Mouse (Mus musculus): ENCODE measurements around the gene Ppp2r5c. TPM values are rescaled to one million over a fixed set of nuclear protein-coding genes. Genes with fewer than 3 reads are reported as not detected.

Gene Ppp2r5c
- total and polyA plus RNA-seq, 3 experiments: 72.0 to 100.0 (median 93.9) TPM

GRCm38 (mm10) chr12:110555536-110556240 is 108.8 kb downstream of the Ppp2r5c start:
- H3K9me3 ChIP-seq (replicated peaks; ENCODE audit: insufficient read depth, low read length): no peaks in the 10 kb centered on the region
- DNase-seq (ENCODE audit: low read depth, low spot score): no peak
- no peaks in the 10 kb centered on the region for H3K27me3 ChIP-seq (ENCODE audit: control insufficient read depth in 1 of 2, insufficient read depth in 2 of 2, low read length in 2 of 2)
- no peak for TF ChIP-seq MAFK (IDR thresholded peaks at IDR 0.05; ENCODE audit: borderline replicate concordance, low read depth, low read length)
- TF ChIP-seq TCF12 (IDR thresholded peaks at IDR 0.05; ENCODE audit: low read depth, low read length): no peak
- no peak for TF ChIP-seq RCOR1 (IDR thresholded peaks at IDR 0.05; ENCODE audit: low read depth, low read length)
- no peak for TF ChIP-seq POLR2AphosphoS5 (IDR thresholded peaks at IDR 0.05; ENCODE audit: borderline replicate concordance, low read depth, low read length)
- TF ChIP-seq ZMIZ1 (IDR thresholded peaks at IDR 0.05; ENCODE audit: low read depth, low read length): no peak
- TF ChIP-seq MYC (IDR thresholded peaks at IDR 0.05; ENCODE audit: low read depth, low read length): no peak
- TF ChIP-seq POLR2A (IDR thresholded peaks at IDR 0.05; ENCODE audit: control insufficient read depth in 1 of 2, insufficient read depth in 1 of 2, low read depth in 1 of 2, low read length in 2 of 2, poor library complexity in 1 of 2): no peak
- TF ChIP-seq MXI1 (IDR thresholded peaks at IDR 0.05; ENCODE audit: low read depth, low read length): no peak
- no peak for TF ChIP-seq BHLHE40 (IDR thresholded peaks at IDR 0.05; ENCODE audit: borderline replicate concordance, low read depth, low read length)
- no peak for TF ChIP-seq E2F4 (IDR thresholded peaks at IDR 0.05; ENCODE audit: borderline replicate concordance, low read depth, low read length)
- no peak for TF ChIP-seq NELFE (IDR thresholded peaks at IDR 0.05; ENCODE audit: low read depth, low read length)
- no peak for TF ChIP-seq MAZ (IDR thresholded peaks at IDR 0.05; ENCODE audit: low read depth, low read length)
- no peak for TF ChIP-seq ZKSCAN1 (IDR thresholded peaks at IDR 0.05; ENCODE audit: low read depth, low read length)
- TF ChIP-seq HCFC1 (IDR thresholded peaks at IDR 0.05; ENCODE audit: low read depth, low read length): no peak
- peaks cover 0 to 4% of the 10 kb centered on the region in 2 experiments; a peak in 2 of 4 replicates for H3K36me3 ChIP-seq (ENCODE audit: control insufficient read depth in 1 of 2, insufficient read depth in 2 of 2, low read length in 2 of 2)
- H3K4me1 ChIP-seq (ENCODE audit: control insufficient read depth in 1 of 2, insufficient read depth in 2 of 2, low read length in 2 of 2): no peaks in the 10 kb centered on the region
- no peak overlapping the region for H3K4me3 ChIP-seq (ENCODE audit: control insufficient read depth in 1 of 2, insufficient read depth in 1 of 2, low read depth in 2 of 2, low read length in 2 of 2)
- H3K79me2 ChIP-seq (ENCODE audit: control insufficient read depth, insufficient read depth, low read length, poor library complexity): no peaks in the 10 kb centered on the region
- no peak overlapping the region for H3K9ac ChIP-seq (ENCODE audit: control insufficient read depth, low read depth, low read length, poor library complexity, severe bottlenecking)
- H3K27ac ChIP-seq (ENCODE audit: control insufficient read depth, low read depth, low read length): no peak overlapping the region

DNA sequence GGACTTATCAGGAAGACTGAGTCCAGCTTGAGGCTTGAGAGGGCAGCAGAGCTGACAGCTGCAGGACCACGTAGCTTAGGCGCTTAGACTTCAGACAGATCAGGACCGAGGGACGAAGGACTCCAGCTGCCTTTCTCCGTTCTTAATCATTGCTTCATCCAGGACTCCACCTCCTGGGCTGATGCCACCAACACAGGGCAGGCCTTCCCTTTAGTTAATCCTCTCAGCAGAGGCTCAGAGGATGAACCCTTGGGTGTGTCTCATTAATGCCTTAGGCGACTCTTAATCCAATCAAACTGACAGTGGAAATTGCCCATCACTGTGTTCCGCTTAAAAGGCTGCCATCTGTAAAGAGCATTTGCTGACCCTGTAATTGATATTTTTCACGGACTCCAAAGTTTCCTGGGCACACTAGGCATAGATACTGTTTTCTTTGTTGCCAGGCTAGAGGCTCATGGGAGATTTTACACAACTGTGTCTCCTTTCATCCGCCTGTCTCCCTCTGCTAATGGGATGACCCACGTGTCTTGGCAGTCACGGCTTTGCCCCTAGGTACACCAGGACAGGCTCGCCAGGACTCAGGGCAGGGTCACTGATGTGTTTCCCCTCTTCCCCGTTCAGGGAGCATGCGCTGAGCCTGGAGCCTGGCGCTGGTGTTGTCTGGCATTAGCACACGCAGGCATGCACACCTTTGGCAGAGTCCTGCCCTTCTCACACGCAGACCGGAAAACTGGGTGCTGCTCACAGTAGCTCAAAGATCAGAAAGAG is 110.1 kb downstream of the Ppp2r5c start:
- Histone ChIP-seq H3K4me1 (ENCODE audit: control insufficient read depth in 1 of 2, insufficient read depth in 2 of 2, low read length in 2 of 2) (no peaks in the 10 kb centered on the region), H3K4me3 (ENCODE audit: control insufficient read depth in 1 of 2, insufficient read depth in 1 of 2, low read depth in 2 of 2, low read length in 2 of 2) (no peak overlapping the region), H3K9me3 (replicated peaks; ENCODE audit: insufficient read depth, low read length) (no peaks in the 10 kb centered on the region), H3K79me2 (ENCODE audit: control insufficient read depth, insufficient read depth, low read length, poor library complexity) (no peaks in the 10 kb centered on the region), H3K9ac (ENCODE audit: control insufficient read depth, low read depth, low read length, poor library complexity, severe bottlenecking) (no peak overlapping the region), H3K27me3 (ENCODE audit: control insufficient read depth in 1 of 2, insufficient read depth in 2 of 2, low read length in 2 of 2) (no peaks in the 10 kb centered on the region), H3K27ac (ENCODE audit: control insufficient read depth, low read depth, low read length) (no peak overlapping the region), H3K36me3 (ENCODE audit: control insufficient read depth in 1 of 2, insufficient read depth in 2 of 2, low read length in 2 of 2) (peaks cover 0 to 6% of the 10 kb centered on the region in 2 experiments; a peak in 2 of 4 replicates)
- no peak for DNase-seq (ENCODE audit: low read depth, low spot score)
- TF ChIP-seq USF2 (IDR thresholded peaks at IDR 0.05; ENCODE audit: borderline replicate concordance in 1 of 2, insufficient read depth in 1 of 2, low read depth in 1 of 2, low read length in 2 of 2) (no peak), SMC3 (IDR thresholded peaks at IDR 0.05; ENCODE audit: low read depth, low read length) (no peak), JUND (IDR thresholded peaks at IDR 0.05; ENCODE audit: low read depth, low read length) (no peak), RAD21 (IDR thresholded peaks at IDR 0.05; ENCODE audit: low read depth, low read length) (no peak), MYC (IDR thresholded peaks at IDR 0.05; ENCODE audit: low read depth, low read length) (no peak), GABPA (IDR thresholded peaks at IDR 0.05; ENCODE audit: low read depth, low read length) (no peak), POLR2A (IDR thresholded peaks at IDR 0.05; ENCODE audit: control insufficient read depth in 1 of 2, insufficient read depth in 1 of 2, low read depth in 1 of 2, low read length in 2 of 2, poor library complexity in 1 of 2) (no peak)

All from MEL (cell line).